Mouse (Mus musculus) heart, adult 2 months (tissue): ENCODE results near the gene Ccdc162.

ENCODE experiments used
- CTCF ChIP-seq: fragments of 200-600 bp; IDR thresholded peaks from 2 replicates; pipeline ENCODE4 v1.8.1; 2022; ENCODE audit warnings: antibody characterized with exemption, mild to moderate bottlenecking, moderate library complexity
- EP300 ChIP-seq: fragments of 200-500 bp; IDR thresholded peaks from 2 replicates; pipeline ENCODE4 v1.6.1; 2011; ENCODE audit warnings: low read depth, low read length, control low read depth; ENCODE audit not compliant: insufficient read depth
- POLR2A ChIP-seq: fragments of 200-500 bp; IDR thresholded peaks from 2 replicates; pipeline ENCODE4 v1.6.1; 2011; ENCODE audit warnings: mild to moderate bottlenecking, low read depth, low read length, control low read depth; ENCODE audit not compliant: insufficient read depth

- TF ChIP-seq CTCF (no peak), EP300 (no peak), POLR2A (no peak)
Measured at GRCm38 (mm10) chr10:41543439-41543838, 173.0 kb downstream of the Ccdc162 start.
